Mouse (Mus musculus): ENCODE measurements at regions not wholly inside any gene's neighbourhood (a gene's known extent, or its start where the extent isn't known, plus 50 kb on each side); places are given as distances from the start of the nearest gene placed in this dataset.
A peak's percentile ranks its signal among the peaks of the same experiment; 100 is the strongest.

- 64% methylated on average over 8 of the region's 8 CpGs for WGBS
- no peak overlapping the region for H3K4me2 ChIP-seq
Measured at GRCm38 (mm10) chr11:112092168-112092567, 689.9 kb upstream of the Sox9 start.

GRCm38 (mm10) chr11:112095009-112095408 is 687.0 kb upstream of the Sox9 start:
- Histone ChIP-seq H3K4me2 (no peak overlapping the region), H3K4me1 (ENCODE audit: insufficient read depth) (no peaks in the 10 kb centered on the region), H3K9me3 (ENCODE audit: low read depth, low read length) (no peaks in the 10 kb centered on the region), H3K4me3 (ENCODE audit: low read depth, low read length) (no peak overlapping the region), H3K27me3 (ENCODE audit: insufficient read depth, low read length) (no peaks in the 10 kb centered on the region), H3K36me3 (ENCODE audit: insufficient read depth) (no peaks in the 10 kb centered on the region), H3K9ac (no peak overlapping the region), H3K27ac (ENCODE audit: low read depth) (no peak overlapping the region)
- TF ChIP-seq CTCF (IDR thresholded peaks at IDR 0.05; ENCODE audit: low read depth): no peak
- DNase-seq (peak; percentile 22), ATAC-seq (ENCODE audit: insufficient read depth) (no peak)
- 45% methylated on average over 3 of the region's 3 CpGs for WGBS

More at GRCm38 (mm10) chr11:112092168-112092567, 689.9 kb upstream of the Sox9 start:
- H3K9ac ChIP-seq: no peak overlapping the region
- H3K27ac ChIP-seq (ENCODE audit: low read depth): no peak overlapping the region
- H3K4me3 ChIP-seq (ENCODE audit: low read depth, low read length): no peak overlapping the region
- H3K4me1 ChIP-seq (ENCODE audit: insufficient read depth): no peaks in the 10 kb centered on the region
- ATAC-seq (ENCODE audit: insufficient read depth): no peak
- no peak for DNase-seq
- H3K36me3 ChIP-seq (ENCODE audit: insufficient read depth): no peaks in the 10 kb centered on the region
- H3K9me3 ChIP-seq (ENCODE audit: low read depth, low read length): no peaks in the 10 kb centered on the region
- no peak for TF ChIP-seq CTCF (IDR thresholded peaks at IDR 0.05; ENCODE audit: low read depth)
- no peaks in the 10 kb centered on the region for H3K27me3 ChIP-seq (ENCODE audit: insufficient read depth, low read length)

GRCm38 (mm10) chr11:112098161-112098560 is 683.9 kb upstream of the Sox9 start:
- no peak for ATAC-seq (ENCODE audit: insufficient read depth)
- Histone ChIP-seq H3K9me3 (ENCODE audit: low read depth, low read length) (no peaks in the 10 kb centered on the region), H3K27ac (ENCODE audit: low read depth) (no peak overlapping the region), H3K4me1 (ENCODE audit: insufficient read depth) (no peaks in the 10 kb centered on the region), H3K27me3 (ENCODE audit: insufficient read depth, low read length) (no peaks in the 10 kb centered on the region), H3K36me3 (ENCODE audit: insufficient read depth) (no peaks in the 10 kb centered on the region), H3K4me3 (ENCODE audit: low read depth, low read length) (no peak overlapping the region), H3K4me2 (no peak overlapping the region), H3K9ac (no peak overlapping the region)
- WGBS: 67% methylated on average over 1 of the region's 1 CpGs
- no peak for TF ChIP-seq CTCF (IDR thresholded peaks at IDR 0.05; ENCODE audit: low read depth)
- DNase-seq: no peak

GRCm38 (mm10) chr11:112103252-112103651 is 678.8 kb upstream of the Sox9 start:
- DNase-seq: peak; percentile 41
- WGBS: 61% methylated on average over 2 of the region's 2 CpGs
- peak; percentile 67 for TF ChIP-seq CTCF (IDR thresholded peaks at IDR 0.05; ENCODE audit: low read depth)

GRCm38 (mm10) chr11:112106891-112107290 is 675.1 kb upstream of the Sox9 start:
- Histone ChIP-seq H3K4me1 (ENCODE audit: insufficient read depth) (peaks cover 3% of the 10 kb centered on the region), H3K27me3 (ENCODE audit: insufficient read depth, low read length) (no peaks in the 10 kb centered on the region), H3K4me2 (no peak overlapping the region), H3K9ac (no peak overlapping the region), H3K27ac (ENCODE audit: low read depth) (no peak overlapping the region), H3K9me3 (ENCODE audit: low read depth, low read length) (no peaks in the 10 kb centered on the region), H3K36me3 (ENCODE audit: insufficient read depth) (no peaks in the 10 kb centered on the region), H3K4me3 (ENCODE audit: low read depth, low read length) (no peak overlapping the region)
- 21% methylated on average over 4 of the region's 4 CpGs for whole genome bisulfite sequencing
- DNase-seq (peak; percentile 74), ATAC-seq (ENCODE audit: insufficient read depth) (peak; percentile 85)
- TF ChIP-seq CTCF (IDR thresholded peaks at IDR 0.05; ENCODE audit: low read depth): no peak

More at GRCm38 (mm10) chr11:112103252-112103651, 678.8 kb upstream of the Sox9 start:
- Histone ChIP-seq H3K27me3 (ENCODE audit: insufficient read depth, low read length) (no peaks in the 10 kb centered on the region), H3K36me3 (ENCODE audit: insufficient read depth) (no peaks in the 10 kb centered on the region), H3K9me3 (ENCODE audit: low read depth, low read length) (no peaks in the 10 kb centered on the region), H3K4me1 (ENCODE audit: insufficient read depth) (peaks cover 3% of the 10 kb centered on the region), H3K27ac (ENCODE audit: low read depth) (no peak overlapping the region), H3K9ac (no peak overlapping the region), H3K4me2 (no peak overlapping the region), H3K4me3 (ENCODE audit: low read depth, low read length) (no peak overlapping the region)
- no peak for ATAC-seq (ENCODE audit: insufficient read depth)

GRCm38 (mm10) chr11:112107314-112107713 is 674.7 kb upstream of the Sox9 start:
- 26% methylated on average over 7 of the region's 7 CpGs for WGBS
- H3K27me3 ChIP-seq (ENCODE audit: insufficient read depth, low read length): no peaks in the 10 kb centered on the region
- H3K9me3 ChIP-seq (ENCODE audit: low read depth, low read length): no peaks in the 10 kb centered on the region
- H3K36me3 ChIP-seq (ENCODE audit: insufficient read depth): no peaks in the 10 kb centered on the region
- no peak overlapping the region for H3K4me2 ChIP-seq
- TF ChIP-seq CTCF (IDR thresholded peaks at IDR 0.05; ENCODE audit: low read depth): no peak
- ATAC-seq (ENCODE audit: insufficient read depth) (peak; percentile 65), DNase-seq (peak; percentile 57)
- no peak overlapping the region for H3K9ac ChIP-seq
- H3K4me3 ChIP-seq (ENCODE audit: low read depth, low read length): no peak overlapping the region
- no peak overlapping the region for H3K27ac ChIP-seq (ENCODE audit: low read depth)
- H3K4me1 ChIP-seq (ENCODE audit: insufficient read depth): peaks cover 3% of the 10 kb centered on the region

GRCm38 (mm10) chr11:112121026-112121425 is 661.0 kb upstream of the Sox9 start:
- H3K4me2 ChIP-seq: no peak overlapping the region
- no peak overlapping the region for H3K27ac ChIP-seq (ENCODE audit: low read depth)
- 91% methylated on average over 6 of the region's 6 CpGs for WGBS
- H3K4me3 ChIP-seq (ENCODE audit: low read depth, low read length): no peak overlapping the region
- ATAC-seq (ENCODE audit: insufficient read depth) (no peak), DNase-seq (no peak)
- H3K4me1 ChIP-seq (ENCODE audit: insufficient read depth): 0 out of 2 replicates have a peak, but pooled peaks cover 2% of the 10 kb centered on the region
- H3K9ac ChIP-seq: no peak overlapping the region
- no peaks in the 10 kb centered on the region for H3K27me3 ChIP-seq (ENCODE audit: insufficient read depth, low read length)
- no peak for TF ChIP-seq CTCF (IDR thresholded peaks at IDR 0.05; ENCODE audit: low read depth)
- H3K9me3 ChIP-seq (ENCODE audit: low read depth, low read length): no peaks in the 10 kb centered on the region
- H3K36me3 ChIP-seq (ENCODE audit: insufficient read depth): no peaks in the 10 kb centered on the region

GRCm38 (mm10) chr11:112121831-112122230 is 660.2 kb upstream of the Sox9 start:
- Histone ChIP-seq H3K27me3 (ENCODE audit: insufficient read depth, low read length) (no peaks in the 10 kb centered on the region), H3K9ac (no peak overlapping the region), H3K36me3 (ENCODE audit: insufficient read depth) (no peaks in the 10 kb centered on the region), H3K4me2 (no peak overlapping the region), H3K4me3 (ENCODE audit: low read depth, low read length) (no peak overlapping the region), H3K4me1 (ENCODE audit: insufficient read depth) (0 out of 2 replicates have a peak, but pooled peaks cover 2% of the 10 kb centered on the region), H3K9me3 (ENCODE audit: low read depth, low read length) (no peaks in the 10 kb centered on the region), H3K27ac (ENCODE audit: low read depth) (no peak overlapping the region)
- TF ChIP-seq CTCF (IDR thresholded peaks at IDR 0.05; ENCODE audit: low read depth): no peak
- ATAC-seq (ENCODE audit: insufficient read depth): no peak
- WGBS: 25% methylated on average over 5 of the region's 5 CpGs
- peak; percentile 72 for DNase-seq

Measured in lung, embryonic 14.5 days (tissue).